Mouse (Mus musculus): ENCODE data around the gene Cmtm2a.
"Not testable (repeated sequence)": the region's sequence is repeated elsewhere in the genome, so short reads cannot be mapped to it uniquely, and the experiment has no call there.

Gene Cmtm2a

DNA sequence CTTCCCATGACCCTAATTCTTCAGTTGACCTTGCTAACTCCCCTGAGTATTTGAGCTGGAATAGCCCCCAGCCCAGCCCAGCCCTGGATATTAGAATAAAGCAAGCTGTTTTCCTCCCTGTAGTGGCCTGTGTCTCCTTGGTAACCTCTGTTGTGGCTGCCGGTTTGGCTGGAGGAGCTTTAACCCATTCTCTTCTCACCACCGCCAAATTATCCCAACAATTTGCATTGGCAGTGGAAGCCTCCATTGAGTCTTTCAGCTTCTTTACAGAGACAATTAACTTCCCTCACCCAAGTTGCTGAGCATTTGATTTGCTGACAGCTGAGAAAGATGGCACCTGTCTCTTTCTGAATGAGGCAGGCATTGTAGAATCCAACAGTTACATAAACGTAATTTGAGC is 8.6 kb upstream of the Cmtm2a start:
- not testable (repeated sequence) for DNase-seq (ENCODE audit: extremely low spot score, low read depth, low spot score)

GRCm38 (mm10) chr8:104294396-104294795 is 1.4 kb upstream of the Cmtm2a start:
- DNase-seq (ENCODE audit: extremely low spot score, low read depth, low spot score) = no peak

DNA sequence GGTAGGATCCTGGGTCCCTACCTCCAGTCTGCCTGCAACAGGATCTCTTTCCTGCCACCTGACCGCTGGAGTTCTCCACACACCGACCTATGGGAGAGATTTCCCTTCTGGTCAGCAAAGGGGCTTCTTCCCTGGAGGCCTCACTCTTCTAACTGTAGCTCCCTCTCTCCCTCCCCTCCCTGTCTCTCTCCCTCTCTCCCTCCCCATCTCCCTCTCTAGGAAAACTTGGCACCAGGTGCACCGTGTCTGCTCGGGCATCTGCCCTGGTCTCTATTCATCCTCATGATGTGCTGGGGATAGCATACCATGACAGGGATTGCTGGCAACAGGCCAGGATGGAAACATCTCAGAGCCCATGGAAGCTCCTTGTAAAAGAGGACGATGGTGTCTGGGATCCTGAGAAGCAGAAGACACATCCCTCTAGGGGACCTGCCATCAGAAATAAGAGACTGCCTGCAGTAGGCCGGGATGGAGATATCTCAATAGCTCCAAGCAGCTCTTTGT is 24.0 kb downstream of the Cmtm2a start:
- no peak for DNase-seq (ENCODE audit: extremely low spot score, low read depth, low spot score)

- DNase-seq (ENCODE audit: extremely low spot score, low read depth, low spot score) = no peak
These were observed 24.6 kb downstream of the Cmtm2a start for GRCm38 (mm10) chr8:104268368-104268767.

DNA sequence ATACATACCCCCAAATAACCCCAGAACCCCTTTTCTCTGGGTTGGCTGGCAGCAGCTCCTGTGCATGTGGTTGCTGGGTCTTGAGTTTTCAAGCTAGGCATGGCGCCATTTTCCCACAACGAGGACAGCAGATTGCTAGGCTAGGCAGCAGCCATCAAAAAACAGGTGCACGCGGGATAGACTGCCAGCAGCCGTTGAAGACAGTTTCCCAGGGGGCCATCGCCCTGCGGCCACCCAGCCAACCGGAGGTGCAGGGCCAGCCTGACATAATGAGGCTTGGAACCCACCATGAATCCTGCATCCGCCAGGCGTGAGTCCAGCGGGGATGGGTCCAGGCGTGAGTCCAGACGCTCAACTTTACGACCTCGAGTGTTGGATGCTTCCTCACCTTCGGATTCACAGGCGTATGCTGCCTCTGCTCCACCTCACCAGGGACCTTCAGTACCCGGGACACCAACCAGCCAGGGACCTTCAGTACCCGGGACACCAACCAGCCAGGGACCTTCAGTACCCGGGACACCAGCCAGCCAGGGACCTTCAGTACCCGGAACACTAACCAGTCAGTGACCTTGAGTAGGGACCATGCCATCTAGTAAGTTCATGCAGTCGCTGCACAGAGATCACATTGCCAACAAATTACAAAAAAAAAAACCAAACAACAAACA is 28.6 kb downstream of the Cmtm2a start:
- not testable (repeated sequence) for DNase-seq (ENCODE audit: extremely low spot score, low read depth, low spot score)

GRCm38 (mm10) chr8:104261802-104262201 is 31.2 kb downstream of the Cmtm2a start:
- not testable (repeated sequence) for DNase-seq (ENCODE audit: extremely low spot score, low read depth, low spot score)

GRCm38 (mm10) chr8:104253016-104253415 is 40.0 kb downstream of the Cmtm2a start:
- no peak for DNase-seq (ENCODE audit: extremely low spot score, low read depth, low spot score)

- peak; percentile 12 for DNase-seq (ENCODE audit: extremely low spot score, low read depth, low spot score)
These were observed 41.5 kb downstream of the Cmtm2a start for GRCm38 (mm10) chr8:104251461-104251860.

GRCm38 (mm10) chr8:104250439-104251367 is 42.3 kb downstream of the Cmtm2a start, which contains the start of gene Cklf:
Cklf (plus strand) TSS chr8:104250861.
- DNase-seq (ENCODE audit: extremely low spot score, low read depth, low spot score) = peak; percentile 94

DNA sequence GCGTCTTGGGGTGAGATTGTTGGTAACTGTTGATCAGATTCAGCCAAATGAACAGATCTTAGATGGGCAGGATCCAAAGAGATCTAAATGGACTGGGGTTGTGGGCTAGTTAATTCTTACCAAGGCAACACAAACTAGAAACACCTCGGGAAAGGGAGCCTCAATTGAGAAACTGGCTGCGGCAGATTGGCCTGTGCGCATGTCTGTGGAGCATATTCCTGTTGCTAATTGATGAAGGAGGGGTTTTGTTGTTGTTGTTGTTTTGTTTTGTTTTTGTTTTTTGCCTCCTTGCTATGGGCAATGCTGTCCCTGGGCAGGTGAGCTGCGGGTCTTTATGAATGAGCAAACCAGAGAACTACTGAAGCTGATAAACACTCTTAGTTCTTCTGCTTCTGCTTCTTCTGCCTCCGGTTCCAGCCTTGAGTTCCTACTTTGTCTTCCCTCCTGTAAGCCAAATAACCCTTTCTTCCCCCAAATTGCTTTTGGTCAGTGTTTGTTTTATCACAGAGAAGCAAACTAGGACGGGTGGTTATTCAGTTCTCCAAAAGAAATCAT is 43.5 kb downstream of the Cmtm2a start:
- no peak for DNase-seq (ENCODE audit: extremely low spot score, low read depth, low spot score)

DNA sequence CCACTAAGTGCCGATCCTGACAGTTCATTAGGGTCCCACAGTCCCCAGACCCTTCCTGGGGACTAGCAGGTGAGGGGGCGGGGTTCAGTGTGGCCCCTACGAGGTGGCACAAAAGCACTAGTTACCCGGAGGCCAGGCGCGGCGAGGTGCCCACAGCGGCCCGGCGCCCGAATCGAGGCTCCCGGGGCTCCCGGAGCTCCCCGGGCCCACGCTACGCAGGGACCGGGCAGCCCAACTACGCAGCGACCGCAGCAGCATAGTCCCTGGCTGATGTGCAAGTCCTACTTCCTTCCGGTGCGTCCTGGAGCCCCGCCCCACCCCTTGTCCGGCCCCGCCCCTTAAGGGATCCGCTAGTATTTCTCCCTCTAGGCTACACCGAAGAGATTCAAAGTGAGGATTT is 44.7 kb downstream of the Cmtm2a start, which contains the start of gene Tk2:
Tk2 (minus strand) TSS at position 283 of the 400 bp plus-strand sequence.
- no peak for DNase-seq (ENCODE audit: extremely low spot score, low read depth, low spot score)

- no peak for DNase-seq (ENCODE audit: extremely low spot score, low read depth, low spot score)
These were observed 45.1 kb downstream of the Cmtm2a start for GRCm38 (mm10) chr8:104247908-104248275.

DNA sequence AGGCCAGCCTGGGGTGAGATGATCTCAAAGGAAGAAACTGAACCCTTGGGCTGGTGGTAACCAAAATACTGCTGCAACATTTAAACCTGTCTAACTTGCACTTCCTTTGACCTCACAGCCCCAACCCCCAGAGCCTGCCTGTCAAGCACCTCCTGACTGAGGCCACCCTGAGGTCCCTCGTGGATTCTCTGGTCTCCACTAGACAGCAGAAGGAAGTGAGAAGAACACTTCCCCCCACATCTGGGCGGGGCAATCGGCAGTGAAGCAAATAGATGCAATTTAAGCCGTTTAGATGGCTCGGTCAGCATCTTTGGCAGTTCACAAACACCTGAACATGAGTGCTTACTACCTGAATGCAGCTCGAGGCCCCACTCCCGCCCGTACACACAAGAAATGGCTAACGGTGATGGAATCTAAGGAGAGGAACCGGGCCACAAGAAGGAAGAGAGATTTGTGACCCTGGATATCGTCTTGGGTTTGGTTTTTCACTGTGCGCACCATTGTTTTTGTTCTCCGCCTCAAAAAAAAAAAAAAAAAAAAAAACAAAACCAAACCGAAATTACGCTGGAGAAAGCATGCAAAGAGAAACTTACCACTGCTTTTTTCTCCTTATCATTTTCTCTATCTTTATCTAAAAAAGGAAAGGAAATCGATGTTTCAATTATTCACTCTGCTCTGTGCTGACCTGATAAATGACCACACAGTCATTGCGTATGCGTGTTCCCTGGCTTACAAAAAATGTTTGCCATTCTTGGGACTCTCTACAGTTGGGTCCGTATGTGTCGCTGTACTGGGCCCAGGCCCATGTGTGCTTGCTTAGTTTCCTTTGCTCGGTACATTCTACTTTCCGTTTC is 45.7 kb downstream of the Cmtm2a start:
- DNase-seq (ENCODE audit: extremely low spot score, low read depth, low spot score) = no peak

- no peak for DNase-seq (ENCODE audit: extremely low spot score, low read depth, low spot score)
These were observed 46.4 kb downstream of the Cmtm2a start for GRCm38 (mm10) chr8:104246621-104247020.

DNA sequence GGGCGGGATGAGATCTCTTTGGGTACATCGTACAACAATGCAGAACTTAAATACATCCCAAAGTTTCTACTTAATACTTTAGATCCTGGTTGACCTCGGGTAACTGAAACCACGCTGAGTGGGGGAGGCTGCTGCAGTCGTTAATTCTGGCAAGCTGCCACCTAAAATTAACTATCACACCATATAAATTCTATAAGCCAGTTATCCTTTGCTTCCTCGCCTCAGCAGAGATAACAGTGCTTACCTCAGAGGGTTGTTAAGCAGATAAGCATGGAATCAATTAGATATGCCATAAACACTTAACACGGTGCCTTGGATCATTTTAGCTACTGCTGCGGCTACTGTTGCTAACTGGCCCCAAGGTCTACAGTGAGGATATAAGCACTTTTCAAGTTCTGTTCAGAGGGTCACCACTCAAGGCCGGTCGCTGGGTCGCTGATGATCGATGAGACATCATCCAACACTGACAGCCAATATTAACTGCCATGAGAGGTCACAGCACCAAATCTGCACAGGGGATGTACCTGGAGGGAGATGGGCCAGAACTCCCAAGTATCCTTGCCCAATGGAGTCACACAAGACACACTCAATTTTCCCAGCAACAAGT is 50.8 kb downstream of the Cmtm2a start:
- DNase-seq (ENCODE audit: extremely low spot score, low read depth, low spot score) = no peak

- DNase-seq (ENCODE audit: extremely low spot score, low read depth, low spot score) = no peak
These were observed 53.5 kb downstream of the Cmtm2a start for GRCm38 (mm10) chr8:104239418-104239861.

DNA sequence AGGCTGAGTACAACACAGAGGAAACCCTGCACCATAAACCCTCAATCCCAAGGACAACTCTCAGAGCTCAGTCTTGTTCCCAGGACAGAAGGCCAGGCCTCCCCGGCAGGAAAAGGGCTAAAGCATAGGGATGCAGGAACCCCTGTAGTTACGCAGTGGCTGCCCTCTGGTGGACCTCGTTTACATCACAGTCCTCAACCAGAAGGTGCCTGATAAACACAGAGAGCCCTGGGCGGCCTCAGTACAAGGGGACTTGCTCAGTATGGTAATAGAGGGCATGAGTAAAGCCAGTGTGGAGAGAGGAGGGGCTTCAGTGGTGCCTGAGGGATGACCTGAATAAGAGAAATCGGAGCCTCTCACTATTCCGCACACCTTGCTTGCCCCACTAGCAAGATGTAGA is 58.4 kb downstream of the Cmtm2a start:
- DNase-seq (ENCODE audit: extremely low spot score, low read depth, low spot score) = no peak

DNA sequence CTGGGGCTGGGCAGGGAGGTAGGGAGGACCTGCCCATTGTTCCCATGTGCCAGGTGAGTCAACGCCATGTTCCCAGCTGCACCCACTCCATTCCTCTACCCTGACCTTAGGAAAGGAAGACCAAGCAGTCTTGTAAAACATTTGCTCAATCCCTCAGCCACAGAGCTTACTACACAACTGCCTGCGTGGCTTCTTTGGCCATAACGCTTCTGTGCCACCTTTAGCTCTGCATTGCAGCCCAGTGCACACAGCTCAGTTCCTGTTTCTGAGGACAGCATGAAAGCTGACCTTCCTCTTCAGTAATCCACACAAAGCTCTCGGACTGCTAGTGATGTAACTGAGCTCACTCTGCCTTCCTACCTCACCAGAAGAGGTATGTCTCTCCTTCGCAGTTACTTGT is 60.1 kb downstream of the Cmtm2a start:
- no peak for DNase-seq (ENCODE audit: extremely low spot score, low read depth, low spot score)

- no peak for DNase-seq (ENCODE audit: extremely low spot score, low read depth, low spot score)
These were observed 60.9 kb downstream of the Cmtm2a start for GRCm38 (mm10) chr8:104232039-104232438.
